Mouse (Mus musculus): ENCODE results near the gene Dmrtc1a. TPM values are rescaled to one million over a fixed set of nuclear protein-coding genes. Genes with fewer than 3 reads are reported as not detected.
"Not testable (repeated sequence)": the region's sequence is repeated elsewhere in the genome, so short reads cannot be mapped to it uniquely, and the experiment has no call there.

Dmrtc1a gene
- polyA plus RNA-seq, 1 experiment: not detected

DNA sequence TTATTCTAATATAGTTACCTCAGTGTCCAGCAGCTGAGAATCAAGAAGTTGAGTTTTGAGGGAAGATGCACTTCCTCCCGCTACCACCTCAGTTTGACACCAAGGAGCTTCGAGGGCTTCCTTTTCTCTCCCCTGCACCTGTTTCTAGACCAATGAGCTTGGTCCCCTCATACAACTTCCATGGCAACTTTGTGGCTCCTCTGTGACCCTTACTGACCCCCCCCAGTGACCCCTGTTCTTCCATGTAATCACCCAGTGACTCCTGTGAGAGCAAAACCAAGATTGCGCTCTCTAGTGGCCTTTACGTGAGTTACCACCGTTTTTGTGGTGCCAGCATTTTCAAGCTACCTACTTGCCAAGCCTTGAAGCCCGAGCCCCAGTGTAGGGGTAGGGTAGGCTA lies 40.6 kb downstream of the Dmrtc1a start, which contains the start of gene 1700031F05Rik:
1700031F05Rik (minus strand) TSS at position 101 of the 400 bp plus-strand sequence.
- Histone ChIP-seq H3K27me3 (ENCODE audit: control insufficient read depth, insufficient read depth, insufficient read length) (no peaks in the 10 kb centered on the region), H3K36me3 (ENCODE audit: control insufficient read depth, insufficient read depth) (no peaks in the 10 kb centered on the region), H3K79me3 (ENCODE audit: low read depth) (no peaks in the 10 kb centered on the region), H3ac (ENCODE audit: control insufficient read depth, insufficient read length, low read depth) (no peak within 1 kb of the TSS), H3K79me2 (ENCODE audit: control insufficient read depth, insufficient read depth) (no peaks in the 10 kb centered on the region), H3K4me3 (ENCODE audit: insufficient read depth, poor library complexity, severe bottlenecking) (no peak within 1 kb of the TSS)
- TF ChIP-seq FOSL1 (IDR thresholded peaks at IDR 0.05; ENCODE audit: insufficient read depth, low read length, poor library complexity, severe bottlenecking) (no peak), MYOD1 (IDR thresholded peaks at IDR 0.05; ENCODE audit: control insufficient read depth, insufficient read length, low read depth) (no peak), CEBPB (IDR thresholded peaks at IDR 0.05; ENCODE audit: low read depth) (no peak), CTCF (IDR thresholded peaks at IDR 0.05; ENCODE audit: control insufficient read depth, insufficient read depth, insufficient read length) (no peak), MAX (IDR thresholded peaks at IDR 0.05) (no peak), MYOG (IDR thresholded peaks at IDR 0.05; ENCODE audit: control insufficient read depth, extremely low read depth, insufficient read length) (no peak), USF1 (IDR thresholded peaks at IDR 0.05; ENCODE audit: low read depth) (no peak)

DNA sequence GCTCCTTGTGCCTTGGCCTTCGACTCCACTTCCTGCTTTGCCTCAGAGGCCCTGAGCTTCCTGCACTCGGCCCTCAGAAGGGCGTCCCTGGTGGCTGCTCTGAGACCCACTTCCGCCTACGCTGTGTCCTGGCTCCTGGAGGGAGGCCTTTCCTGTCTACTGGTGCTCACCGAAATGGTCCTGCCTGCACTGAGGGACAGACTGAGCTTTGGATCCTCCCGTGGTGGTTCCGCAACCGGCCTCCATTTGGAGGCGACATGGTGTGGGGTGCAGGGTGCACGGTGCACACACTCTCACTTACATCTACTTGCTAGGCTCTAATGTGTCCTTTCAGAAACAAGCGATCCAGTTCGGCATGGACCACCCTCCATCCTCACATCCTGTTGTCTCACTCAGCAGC lies 54.0 kb downstream of the Dmrtc1a start, which contains the start of gene Dmrtc1c2:
Dmrtc1c2 (minus strand) TSS at position 101 of the 400 bp plus-strand sequence.
- H3K27me3 ChIP-seq (ENCODE audit: control insufficient read depth, insufficient read depth, insufficient read length); H3K4me3 ChIP-seq (ENCODE audit: insufficient read depth, poor library complexity, severe bottlenecking); H3K79me2 ChIP-seq (ENCODE audit: control insufficient read depth, insufficient read depth); H3K79me3 ChIP-seq (ENCODE audit: low read depth); H3ac ChIP-seq (ENCODE audit: control insufficient read depth, insufficient read length, low read depth); H3K36me3 ChIP-seq (ENCODE audit: control insufficient read depth, insufficient read depth): not testable (repeated sequence)

Other genes starting within 250 kb of the Dmrtc1a start
- gene Gm3880, start 221.7 kb downstream of the Dmrtc1a start, polyA plus RNA-seq (2012; fragmentation: generic; extraction: Trizol): not detected
- not detected for gene Gm9112, start 201.1 kb downstream of the Dmrtc1a start, polyA plus RNA-seq (2012; fragmentation: generic; extraction: Trizol)
- not detected for gene Dmrtc1b, start 200.8 kb downstream of the Dmrtc1a start, polyA plus RNA-seq (2012; fragmentation: generic; extraction: Trizol)
- not detected for gene Dmrtc1c1, start 105.7 kb downstream of the Dmrtc1a start, polyA plus RNA-seq (2012; fragmentation: generic; extraction: Trizol)
- not detected for gene Dmrtc1c2, start 54.1 kb downstream of the Dmrtc1a start, polyA plus RNA-seq (2012; fragmentation: generic; extraction: Trizol)
- gene 1700031F05Rik, start 40.7 kb downstream of the Dmrtc1a start, polyA plus RNA-seq (2012; fragmentation: generic; extraction: Trizol): not detected
- gene 1700011M02Rik, start 218 bp upstream of the Dmrtc1a start, polyA plus RNA-seq (2012; fragmentation: generic; extraction: Trizol): not detected
- gene 1700018G05Rik, start 19.7 kb upstream of the Dmrtc1a start, polyA plus RNA-seq (2012; fragmentation: generic; extraction: Trizol): not detected